Mouse (Mus musculus): ENCODE data around the gene Il6st. TPM values are rescaled to one million over a fixed set of nuclear protein-coding genes. Genes with fewer than 3 reads are reported as not detected.

Il6st gene
- polyA plus RNA-seq, 1 experiment from 2014 or later: 28.4 TPM

GRCm38 (mm10) chr13:112462411-112462987, 1.4 kb upstream of the Il6st start:
- DNase-seq (ENCODE audit: low spot score, missing footprints): peak; percentile 60
- Histone ChIP-seq H3K9ac (ENCODE audit: low read length) (no peak overlapping the region), H3K4me1 (ENCODE audit: control insufficient read depth, insufficient read depth, low read length) (peaks cover 10% of the 10 kb centered on the region), H3K27me3 (ENCODE audit: control insufficient read depth, insufficient read depth, low read length) (no peaks in the 10 kb centered on the region; the same call in 1 of the 2 replicates), H3K9me3 (ENCODE audit: control insufficient read depth, low read length) (no peaks in the 10 kb centered on the region), H3K4me3 (ENCODE audit: low read depth, low read length) (no peak overlapping the region), H3K36me3 (ENCODE audit: control insufficient read depth, insufficient read depth, low read length) (no peaks in the 10 kb centered on the region), H3K4me2 (no peak overlapping the region), H3K27ac (ENCODE audit: low read depth, low read length) (no peak overlapping the region)
- no peak for ATAC-seq (ENCODE audit: low FRiP score)
- 48% methylated on average over 6 of the region's 6 CpGs for WGBS

- Histone ChIP-seq H3K27me3 (ENCODE audit: control insufficient read depth, insufficient read depth, low read length) (no peaks in the 10 kb centered on the region; the same call in 1 of the 2 replicates), H3K36me3 (ENCODE audit: control insufficient read depth, insufficient read depth, low read length) (no peaks in the 10 kb centered on the region), H3K4me3 (ENCODE audit: low read depth, low read length) (peak overlapping the region; percentile 82), H3K9me3 (ENCODE audit: control insufficient read depth, low read length) (no peaks in the 10 kb centered on the region), H3K9ac (ENCODE audit: low read length) (peak overlapping the region; percentile 66), H3K4me2 (peak overlapping the region; percentile 79), H3K27ac (ENCODE audit: low read depth, low read length) (no peak overlapping the region), H3K4me1 (ENCODE audit: control insufficient read depth, insufficient read depth, low read length) (peaks cover 10% of the 10 kb centered on the region)
- 2% methylated on average over 17 of the region's 17 CpGs for WGBS
- peak; percentile 83 for ATAC-seq (ENCODE audit: low FRiP score)
- DNase-seq (ENCODE audit: low spot score, missing footprints): no peak
Observed at GRCm38 (mm10) chr13:112463337-112463802, 500 bp upstream of the Il6st start.

GRCm38 (mm10) chr13:112464626-112465287, 887 bp downstream of the Il6st start:
- H3K4me2 ChIP-seq: peak overlapping the region; percentile 79
- H3K4me3 ChIP-seq (ENCODE audit: low read depth, low read length): peak overlapping the region; percentile 82
- H3K4me1 ChIP-seq (ENCODE audit: control insufficient read depth, insufficient read depth, low read length): peaks cover 10% of the 10 kb centered on the region
- H3K36me3 ChIP-seq (ENCODE audit: control insufficient read depth, insufficient read depth, low read length): no peaks in the 10 kb centered on the region
- no peaks in the 10 kb centered on the region for H3K9me3 ChIP-seq (ENCODE audit: control insufficient read depth, low read length)
- H3K9ac ChIP-seq (ENCODE audit: low read length): peak overlapping the region; percentile 88
- ATAC-seq (ENCODE audit: low FRiP score): no peak
- WGBS: 8% methylated on average over 18 of the region's 18 CpGs
- H3K27ac ChIP-seq (ENCODE audit: low read depth, low read length): no peak overlapping the region
- H3K27me3 ChIP-seq (ENCODE audit: control insufficient read depth, insufficient read depth, low read length): no peaks in the 10 kb centered on the region; the same call in 1 of the 2 replicates
- peak; percentile 93 for DNase-seq (ENCODE audit: low spot score, missing footprints)

- Histone ChIP-seq H3K36me3 (ENCODE audit: control insufficient read depth, insufficient read depth, low read length) (no peaks in the 10 kb centered on the region), H3K4me1 (ENCODE audit: control insufficient read depth, insufficient read depth, low read length) (peaks cover 10% of the 10 kb centered on the region), H3K27me3 (ENCODE audit: control insufficient read depth, insufficient read depth, low read length) (no peaks in the 10 kb centered on the region; the same call in 1 of the 2 replicates), H3K27ac (ENCODE audit: low read depth, low read length) (no peak overlapping the region), H3K9me3 (ENCODE audit: control insufficient read depth, low read length) (no peaks in the 10 kb centered on the region), H3K9ac (ENCODE audit: low read length) (no peak overlapping the region), H3K4me2 (no peak overlapping the region), H3K4me3 (ENCODE audit: low read depth, low read length) (no peak overlapping the region)
- 69% methylated on average over 2 of the region's 2 CpGs for WGBS
- DNase-seq (ENCODE audit: low spot score, missing footprints) (peak; percentile 53), ATAC-seq (ENCODE audit: low FRiP score) (no peak)
Observed at GRCm38 (mm10) chr13:112465585-112465984, 1.7 kb downstream of the Il6st start.

GRCm38 (mm10) chr13:112466136-112466945, 2.5 kb downstream of the Il6st start:
- Histone ChIP-seq H3K9ac (ENCODE audit: low read length) (no peak overlapping the region), H3K27ac (ENCODE audit: low read depth, low read length) (no peak overlapping the region), H3K27me3 (ENCODE audit: control insufficient read depth, insufficient read depth, low read length) (no peaks in the 10 kb centered on the region), H3K36me3 (ENCODE audit: control insufficient read depth, insufficient read depth, low read length) (no peaks in the 10 kb centered on the region), H3K4me1 (ENCODE audit: control insufficient read depth, insufficient read depth, low read length) (peaks cover 10% of the 10 kb centered on the region), H3K4me3 (ENCODE audit: low read depth, low read length) (no peak overlapping the region), H3K9me3 (ENCODE audit: control insufficient read depth, low read length) (no peaks in the 10 kb centered on the region), H3K4me2 (no peak overlapping the region)
- DNase-seq (ENCODE audit: low spot score, missing footprints) (peak; percentile 82), ATAC-seq (ENCODE audit: low FRiP score) (no peak)
- WGBS: 89% methylated on average over 19 of the region's 19 CpGs

- DNase-seq (ENCODE audit: low spot score, missing footprints): peak; percentile 80
- Histone ChIP-seq H3K36me3 (ENCODE audit: control insufficient read depth, insufficient read depth, low read length) (no peaks in the 10 kb centered on the region), H3K4me1 (ENCODE audit: control insufficient read depth, insufficient read depth, low read length) (peaks cover 10% of the 10 kb centered on the region), H3K27ac (ENCODE audit: low read depth, low read length) (no peak overlapping the region), H3K9ac (ENCODE audit: low read length) (no peak overlapping the region), H3K27me3 (ENCODE audit: control insufficient read depth, insufficient read depth, low read length) (no peaks in the 10 kb centered on the region), H3K9me3 (ENCODE audit: control insufficient read depth, low read length) (no peaks in the 10 kb centered on the region), H3K4me3 (ENCODE audit: low read depth, low read length) (no peak overlapping the region), H3K4me2 (no peak overlapping the region)
- WGBS: 86% methylated on average over 3 of the region's 3 CpGs
- ATAC-seq (ENCODE audit: low FRiP score): no peak
Observed at GRCm38 (mm10) chr13:112466946-112467255, 3.0 kb downstream of the Il6st start.

GRCm38 (mm10) chr13:112467384-112467783, 3.5 kb downstream of the Il6st start:
- 92% methylated on average over 9 of the region's 9 CpGs for WGBS
- no peaks in the 10 kb centered on the region for H3K36me3 ChIP-seq (ENCODE audit: control insufficient read depth, insufficient read depth, low read length)
- H3K27me3 ChIP-seq (ENCODE audit: control insufficient read depth, insufficient read depth, low read length): no peaks in the 10 kb centered on the region
- ATAC-seq (ENCODE audit: low FRiP score) (no peak), DNase-seq (ENCODE audit: low spot score, missing footprints) (peak; percentile 44)
- no peak overlapping the region for H3K9ac ChIP-seq (ENCODE audit: low read length)
- no peaks in the 10 kb centered on the region for H3K9me3 ChIP-seq (ENCODE audit: control insufficient read depth, low read length)
- H3K27ac ChIP-seq (ENCODE audit: low read depth, low read length): no peak overlapping the region
- H3K4me3 ChIP-seq (ENCODE audit: low read depth, low read length): no peak overlapping the region
- H3K4me1 ChIP-seq (ENCODE audit: control insufficient read depth, insufficient read depth, low read length): peaks cover 10% of the 10 kb centered on the region
- no peak overlapping the region for H3K4me2 ChIP-seq

- no peaks in the 10 kb centered on the region for H3K9me3 ChIP-seq (ENCODE audit: control insufficient read depth, low read length)
- no peaks in the 10 kb centered on the region for H3K36me3 ChIP-seq (ENCODE audit: control insufficient read depth, insufficient read depth, low read length)
- no peak overlapping the region for H3K9ac ChIP-seq (ENCODE audit: low read length)
- H3K4me2 ChIP-seq: no peak overlapping the region
- H3K27me3 ChIP-seq (ENCODE audit: control insufficient read depth, insufficient read depth, low read length): no peaks in the 10 kb centered on the region
- no peak overlapping the region for H3K4me3 ChIP-seq (ENCODE audit: low read depth, low read length)
- DNase-seq (ENCODE audit: low spot score, missing footprints) (peak; percentile 49), ATAC-seq (ENCODE audit: low FRiP score) (no peak)
- H3K4me1 ChIP-seq (ENCODE audit: control insufficient read depth, insufficient read depth, low read length): peaks cover 7% of the 10 kb centered on the region; the same call in 1 of the 2 replicates
- no peak overlapping the region for H3K27ac ChIP-seq (ENCODE audit: low read depth, low read length)
- WGBS: 82% methylated on average over 5 of the region's 5 CpGs
Observed at GRCm38 (mm10) chr13:112469491-112469890, 5.6 kb downstream of the Il6st start.

GRCm38 (mm10) chr13:112471201-112471600, 7.3 kb downstream of the Il6st start:
- Histone ChIP-seq H3K27me3 (ENCODE audit: control insufficient read depth, insufficient read depth, low read length) (no peaks in the 10 kb centered on the region), H3K4me2 (no peak overlapping the region), H3K4me3 (ENCODE audit: low read depth, low read length) (no peak overlapping the region), H3K4me1 (ENCODE audit: control insufficient read depth, insufficient read depth, low read length) (no peaks in the 10 kb centered on the region), H3K36me3 (ENCODE audit: control insufficient read depth, insufficient read depth, low read length) (peaks cover 2% of the 10 kb centered on the region; the same call in 1 of the 2 replicates), H3K27ac (ENCODE audit: low read depth, low read length) (no peak overlapping the region), H3K9ac (ENCODE audit: low read length) (no peak overlapping the region), H3K9me3 (ENCODE audit: control insufficient read depth, low read length) (no peaks in the 10 kb centered on the region)
- WGBS: 89% methylated on average over 9 of the region's 9 CpGs
- DNase-seq (ENCODE audit: low spot score, missing footprints) (peak; percentile 37), ATAC-seq (ENCODE audit: low FRiP score) (no peak)
